Mouse (Mus musculus) thymus, adult 2 months (tissue): ENCODE results near the gene Ces4a.

ENCODE experiments used
- CTCF ChIP-seq: fragments of 200-500 bp; IDR thresholded peaks from 2 replicates; pipeline ENCODE4 v1.5.1; 2012; ENCODE audit warnings: mild to moderate bottlenecking, control low read depth, low read length, moderate library complexity, borderline replicate concordance; ENCODE audit not compliant: control insufficient read depth, poor library complexity, insufficient read depth; ENCODE audit errors: extremely low read depth
- POLR2A ChIP-seq: fragments of 200-500 bp; IDR thresholded peaks from 2 replicates; pipeline ENCODE4 v1.6.1; 2012; ENCODE audit warnings: mild to moderate bottlenecking, low read length, control low read depth, moderate library complexity; ENCODE audit not compliant: control insufficient read depth, poor library complexity, insufficient read depth; ENCODE audit errors: extremely low read depth

DNA sequence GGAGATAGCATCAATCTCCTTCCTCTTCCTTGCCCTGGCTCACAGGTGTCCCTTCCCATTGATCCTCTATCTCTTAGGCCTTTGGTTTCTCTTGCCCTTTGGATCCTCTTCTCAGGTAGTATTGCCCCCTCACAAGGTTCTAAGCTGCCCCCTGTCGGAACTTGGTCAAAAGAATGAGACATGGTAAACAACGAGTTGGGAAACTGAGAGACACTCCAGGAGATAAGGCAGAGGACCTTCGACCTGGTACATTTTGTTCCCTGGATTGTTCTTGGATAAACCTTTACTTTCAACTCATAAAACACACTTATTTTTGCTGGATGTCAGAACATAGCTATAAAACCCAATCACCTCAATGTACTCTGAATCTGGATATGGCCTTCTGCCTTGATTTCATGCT lies 27.4 kb upstream of the Ces4a start:
- no peak for TF ChIP-seq CTCF
- TF ChIP-seq POLR2A: no peak
